Mouse (Mus musculus): ENCODE data around the gene Agfg1. TPM values are rescaled to one million over a fixed set of nuclear protein-coding genes. Genes with fewer than 3 reads are reported as not detected.
"Not testable (repeated sequence)": the region's sequence is repeated elsewhere in the genome, so short reads cannot be mapped to it uniquely, and the experiment has no call there.

Gene Agfg1
- total RNA-seq, 2 experiments from 2014 or later: 80.4 to 83.2 TPM

DNA sequence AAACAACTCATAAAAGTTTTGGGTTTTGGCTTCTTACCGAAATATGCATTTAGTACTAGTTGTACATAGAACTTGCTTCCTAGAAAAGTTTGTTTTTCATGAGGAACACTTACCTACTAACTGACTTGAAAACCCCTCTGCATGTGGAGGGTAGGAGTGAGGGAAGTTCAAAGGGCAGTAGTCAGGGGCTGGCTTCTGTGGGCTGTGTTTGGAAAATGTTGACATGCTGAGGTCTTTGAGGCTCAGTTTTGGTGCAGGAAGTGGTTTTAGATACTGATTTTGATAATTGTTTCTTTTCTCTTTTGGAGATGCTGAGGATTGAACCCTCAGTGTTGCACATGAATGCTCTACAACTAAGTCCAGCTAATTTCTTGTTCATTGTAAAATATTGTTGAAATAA, 61.3 kb downstream of the Agfg1 start:
- no peak for DNase-seq (ENCODE audit: low spot score in 2 of 2)

DNA sequence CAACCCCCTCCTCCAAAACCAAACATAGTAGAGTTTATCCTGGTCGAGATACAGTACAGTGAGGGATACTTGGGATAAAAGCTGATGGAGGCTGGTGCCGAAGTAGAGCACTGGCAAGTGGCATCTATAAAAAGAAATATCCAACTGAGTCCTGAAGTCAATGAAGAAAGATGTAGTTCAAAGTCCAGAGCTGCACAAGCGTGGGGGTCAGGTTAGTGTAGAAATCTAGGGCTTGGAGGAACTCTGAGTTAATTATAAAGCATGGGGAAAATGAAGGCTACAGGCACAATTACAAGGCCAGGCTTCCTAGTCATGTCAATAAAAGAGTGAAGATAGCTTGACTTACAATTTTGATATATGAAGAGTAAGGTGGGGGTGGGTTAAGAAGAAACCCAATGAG, 61.9 kb downstream of the Agfg1 start:
- no peak for DNase-seq (ENCODE audit: low spot score in 2 of 2)

DNA sequence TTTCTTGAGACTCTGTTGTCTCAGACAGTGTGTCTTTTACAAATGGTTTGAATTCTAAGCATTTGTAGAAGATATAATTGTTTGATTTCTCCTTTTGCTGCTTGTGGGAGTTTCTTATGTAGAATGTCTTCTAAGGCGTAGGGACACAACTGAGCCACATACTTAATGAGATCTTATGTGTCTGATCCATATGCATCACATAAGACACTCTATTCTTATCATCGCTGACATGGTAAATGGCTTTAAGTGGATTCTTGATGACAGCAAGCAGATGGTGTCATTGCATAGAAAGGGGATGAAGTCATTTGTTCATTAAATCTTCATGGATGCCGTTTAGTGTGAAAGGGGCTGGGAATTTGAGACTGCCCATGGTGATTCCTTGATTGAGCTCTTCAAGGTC, 66.6 kb downstream of the Agfg1 start:
- DNase-seq (ENCODE audit: low spot score in 2 of 2): no peak

DNA sequence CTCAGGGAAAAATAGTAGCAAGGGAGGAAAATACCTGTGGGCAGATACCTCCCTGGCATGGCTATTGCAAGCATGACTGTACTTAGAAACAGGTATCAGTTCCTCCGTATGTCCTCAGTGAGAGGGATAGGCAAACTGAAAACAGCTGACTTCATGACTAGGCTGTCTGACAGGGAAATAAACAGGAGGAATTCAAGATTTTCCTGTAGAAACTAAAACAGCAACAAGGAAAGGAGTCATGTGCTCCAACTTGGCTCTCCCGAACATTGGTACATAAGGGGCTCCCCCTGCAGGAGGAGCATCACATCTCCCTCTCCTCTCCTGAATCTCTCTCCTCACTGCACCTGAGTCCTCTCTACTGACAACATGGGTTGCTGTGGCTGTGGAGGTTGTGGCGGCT, 73.7 kb downstream of the Agfg1 start, which contains the start of gene A030005L19Rik:
A030005L19Rik (plus strand) TSS at position 301 of the 400 bp plus-strand sequence.
- no peak for DNase-seq (ENCODE audit: low spot score in 2 of 2)

DNA sequence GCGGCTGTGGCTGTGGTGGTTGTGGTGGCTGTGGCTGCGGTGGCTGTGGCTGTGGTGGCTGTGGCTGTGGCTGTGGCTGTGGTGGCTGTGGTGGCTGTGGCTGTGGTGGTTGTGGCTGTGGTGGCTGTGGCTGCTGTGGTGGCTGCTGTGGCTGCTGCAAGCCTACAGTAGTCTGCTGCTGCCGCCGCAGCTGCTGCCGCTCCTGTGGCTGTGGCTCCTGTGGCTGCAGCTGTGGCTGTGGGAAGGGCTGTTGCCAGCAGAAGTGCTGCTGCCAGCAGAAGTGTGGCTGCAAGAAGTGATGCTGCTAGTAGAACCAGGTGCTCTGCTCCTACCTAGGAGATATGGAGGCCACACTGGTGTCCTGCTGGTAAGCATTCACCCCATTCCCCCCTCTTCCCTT, 74.2 kb downstream of the Agfg1 start:
- not testable (repeated sequence) for DNase-seq (ENCODE audit: low spot score in 2 of 2)

DNA sequence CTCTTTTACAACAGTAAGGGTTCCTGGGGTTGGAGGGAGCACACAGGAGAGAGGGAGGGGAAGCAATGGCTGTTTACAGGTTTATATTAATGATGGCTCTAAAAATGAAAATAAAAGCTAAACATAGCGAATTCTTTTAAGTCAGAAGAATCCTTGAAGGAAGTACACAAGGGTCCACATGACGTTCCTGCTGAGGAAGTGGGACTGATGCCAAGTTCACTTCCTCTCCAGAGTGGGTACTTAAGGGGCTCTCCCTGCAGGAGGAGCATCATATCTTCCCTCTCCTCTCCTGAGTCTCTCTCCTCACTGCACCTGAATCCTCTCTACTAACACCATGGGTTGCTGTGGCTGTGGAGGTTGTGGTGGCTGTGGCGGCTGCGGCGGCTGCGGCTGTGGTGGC, 85.4 kb downstream of the Agfg1 start, which contains the start of gene A030014E15Rik:
A030014E15Rik (plus strand) TSS at position 268 of the 400 bp plus-strand sequence.
- no peak for DNase-seq (ENCODE audit: low spot score in 2 of 2)

DNA sequence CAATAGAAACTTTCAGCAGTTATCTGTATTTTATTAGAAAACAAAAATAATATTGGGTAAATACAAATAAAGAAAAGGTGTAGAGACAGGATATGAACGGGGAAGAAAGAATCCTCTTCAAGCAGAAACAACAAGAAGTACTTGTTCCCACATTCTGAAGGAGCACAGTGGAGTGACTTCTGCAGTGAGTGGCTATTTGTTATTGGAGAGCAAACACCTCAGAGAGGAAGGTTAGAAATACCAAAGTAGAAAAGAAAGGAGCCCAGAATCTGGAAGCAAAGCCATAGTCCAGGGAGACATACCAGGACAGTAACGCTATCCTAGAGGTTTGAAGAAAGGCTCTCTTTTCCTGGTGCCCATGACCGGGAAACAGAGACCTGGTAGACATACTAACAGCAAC, 91.3 kb downstream of the Agfg1 start:
- not testable (repeated sequence) for DNase-seq (ENCODE audit: low spot score in 2 of 2)

DNA sequence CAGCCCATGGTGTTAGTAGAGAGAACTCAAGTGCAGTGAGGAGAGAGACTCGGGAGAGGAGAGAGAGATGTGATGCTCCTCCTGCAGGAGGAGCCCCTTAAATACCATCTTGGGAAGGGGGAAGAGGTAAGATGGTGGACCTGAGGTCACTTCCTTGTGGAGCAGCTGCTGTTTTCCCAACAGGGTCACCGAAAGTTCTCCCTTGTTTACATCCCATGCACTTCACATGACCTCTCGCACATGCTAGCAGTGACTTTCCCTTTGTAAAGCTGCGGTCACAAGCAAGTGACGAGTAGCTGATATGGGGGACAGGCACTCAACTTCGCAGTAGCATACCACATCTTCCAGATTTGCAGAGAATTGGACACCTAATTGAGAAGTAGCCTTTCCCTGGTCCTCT, 92.0 kb downstream of the Agfg1 start, which contains the start of gene Gm6217:
Gm6217 (minus strand) TSS at position 74 of the 400 bp plus-strand sequence.
- DNase-seq (ENCODE audit: low spot score in 2 of 2): not testable (repeated sequence)

DNA sequence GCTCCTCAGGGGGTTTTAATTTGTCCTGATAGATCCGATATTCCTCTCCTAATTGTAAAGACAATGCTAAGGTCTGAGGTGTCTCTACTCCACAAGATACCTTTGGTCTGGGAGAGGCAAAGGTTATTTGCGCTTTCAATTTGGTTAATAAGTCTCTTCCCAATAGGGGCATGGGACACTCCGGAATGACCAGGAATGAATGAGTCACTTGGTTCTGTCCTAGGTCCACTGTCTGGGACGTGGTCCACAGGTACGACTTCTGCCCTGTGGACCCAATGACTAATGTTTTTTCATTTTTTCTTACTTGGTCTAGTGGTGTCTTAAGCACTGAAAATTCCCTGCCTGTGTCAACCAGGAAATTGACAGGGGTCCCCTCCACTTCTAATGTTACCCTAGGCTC, 99.4 kb downstream of the Agfg1 start:
- no peak for DNase-seq (ENCODE audit: low spot score in 2 of 2)

DNA sequence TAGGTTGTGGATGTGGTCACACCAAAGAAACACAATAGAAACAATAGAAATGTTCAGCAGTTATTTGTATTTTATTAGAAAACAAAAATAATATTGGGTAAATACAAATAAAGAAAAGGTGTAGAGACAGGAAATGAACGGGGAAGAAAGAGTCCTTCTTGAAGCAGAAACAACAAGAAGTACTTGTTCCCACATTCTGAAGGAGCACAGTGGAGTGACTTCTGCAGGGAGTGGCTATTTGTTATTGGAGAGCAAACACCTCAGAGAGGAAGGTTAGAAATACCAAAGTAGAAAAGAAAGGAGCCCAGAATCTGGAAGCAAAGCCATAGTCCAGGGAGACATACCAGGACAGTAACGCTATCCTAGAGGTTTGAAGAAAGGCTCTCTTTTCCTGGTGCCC, 103.2 kb downstream of the Agfg1 start:
- not testable (repeated sequence) for DNase-seq (ENCODE audit: low spot score in 2 of 2)

DNA sequence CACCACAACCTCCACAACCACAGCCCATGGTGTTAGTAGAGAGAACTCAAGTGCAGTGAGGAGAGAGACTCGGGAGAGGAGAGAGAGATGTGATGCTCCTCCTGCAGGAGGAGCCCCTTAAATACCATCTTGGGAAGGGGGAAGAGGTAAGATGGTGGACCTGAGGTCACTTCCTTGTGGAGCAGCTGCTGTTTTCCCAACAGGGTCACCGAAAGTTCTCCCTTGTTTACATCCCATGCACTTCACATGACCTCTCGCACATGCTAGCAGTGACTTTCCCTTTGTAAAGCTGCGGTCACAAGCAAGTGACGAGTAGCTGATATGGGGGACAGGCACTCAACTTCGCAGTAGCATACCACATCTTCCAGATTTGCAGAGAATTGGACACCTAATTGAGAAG, 104.0 kb downstream of the Agfg1 start, which contains the start of gene A030003K21Rik:
A030003K21Rik (minus strand) TSS at position 94 of the 400 bp plus-strand sequence.
- DNase-seq (ENCODE audit: low spot score in 2 of 2): not testable (repeated sequence)

DNA sequence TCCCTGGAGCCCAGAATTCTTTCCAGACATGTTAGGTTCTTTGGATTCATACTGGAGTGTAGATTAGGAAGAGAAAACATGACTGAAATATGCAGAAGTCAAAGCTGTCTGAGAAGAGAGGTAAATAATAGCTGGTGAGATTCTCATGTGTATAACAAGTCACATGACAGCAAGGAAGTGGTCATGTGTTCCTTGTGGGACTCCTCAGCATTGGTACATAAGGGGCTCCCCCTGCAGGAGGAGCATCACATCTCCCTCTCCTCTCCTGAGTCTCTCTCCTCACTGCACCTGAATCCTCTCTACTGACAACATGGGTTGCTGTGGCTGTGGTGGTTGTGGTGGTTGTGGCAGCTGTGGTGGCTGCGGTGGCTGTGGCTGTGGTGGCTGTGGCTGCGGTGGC, 106.7 kb downstream of the Agfg1 start:
- not testable (repeated sequence) for DNase-seq (ENCODE audit: low spot score in 2 of 2)

DNA sequence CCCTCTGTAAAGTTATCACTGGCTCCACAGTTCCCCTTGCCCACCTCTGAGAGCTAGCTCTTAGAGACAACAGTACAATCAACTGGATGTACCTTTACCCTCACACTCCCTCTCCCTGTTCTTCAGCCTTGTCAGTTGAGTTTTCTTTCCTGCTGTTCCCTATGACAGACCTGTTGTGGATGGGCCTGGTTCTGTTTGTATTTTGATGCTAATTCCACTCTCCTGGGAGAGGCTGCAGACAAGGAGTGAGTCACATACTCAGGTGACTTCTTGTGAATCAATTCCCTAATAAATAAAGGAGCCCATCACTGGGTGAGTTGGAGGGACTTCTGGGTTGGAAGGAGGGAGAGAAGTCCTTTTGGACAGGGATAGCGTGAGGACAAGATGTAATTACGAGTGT, 109.3 kb downstream of the Agfg1 start:
- DNase-seq (ENCODE audit: low spot score in 2 of 2): no peak

Small RNAs within 50 kb of the gene (microRNA-seq; reads per million reads assigned to microRNA genes)
- 0.23 to 0.28 reads per million in 2 experiments for gene Gm22396

Other genes with a start within 250 kb of the Agfg1 start
- gene Mff, start 114.6 kb upstream of the Agfg1 start, total RNA-seq (2021): 100 to 1,000 TPM; 248 to 260 TPM
- gene Tm4sf20, start 71.0 kb upstream of the Agfg1 start, total RNA-seq (2021): not detected
- gene Gm47791, start 68.2 kb upstream of the Agfg1 start, total RNA-seq (2021): not detected
- under 1 TPM in 1 of 2 experiments, not detected in 1; 0.83 TPM for gene A030005L19Rik, start 73.8 kb downstream of the Agfg1 start, total RNA-seq (2021)
- gene A030014E15Rik, start 85.4 kb downstream of the Agfg1 start, total RNA-seq (2021): not detected
- gene Gm6217, start 91.9 kb downstream of the Agfg1 start, total RNA-seq (2021): not detected
- not detected for gene A030003K21Rik, start 103.9 kb downstream of the Agfg1 start, total RNA-seq (2021)
- gene Gm7544, start 116.5 kb downstream of the Agfg1 start, total RNA-seq (2021): not detected
- not detected for gene Gm47955, start 120.8 kb downstream of the Agfg1 start, total RNA-seq (2021)
- not detected for gene Gm47959, start 161.1 kb downstream of the Agfg1 start, total RNA-seq (2021)
- gene Slc19a3, start 199.0 kb downstream of the Agfg1 start, total RNA-seq (2021): 1 to 10 TPM; 2.4 to 3.7 TPM
- gene Krtap28-10, start 203.0 kb downstream of the Agfg1 start, total RNA-seq (2021): not detected
- not detected for gene Gm47969, start 205.4 kb downstream of the Agfg1 start, total RNA-seq (2021)
- gene A030005K14Rik, start 219.9 kb downstream of the Agfg1 start, total RNA-seq (2021): not detected
- not detected for gene Krtap28-13, start 221.4 kb downstream of the Agfg1 start, total RNA-seq (2021)